18 mouse cellular contexts compared by ENCODE assay signal in the genomic region with DNA sequence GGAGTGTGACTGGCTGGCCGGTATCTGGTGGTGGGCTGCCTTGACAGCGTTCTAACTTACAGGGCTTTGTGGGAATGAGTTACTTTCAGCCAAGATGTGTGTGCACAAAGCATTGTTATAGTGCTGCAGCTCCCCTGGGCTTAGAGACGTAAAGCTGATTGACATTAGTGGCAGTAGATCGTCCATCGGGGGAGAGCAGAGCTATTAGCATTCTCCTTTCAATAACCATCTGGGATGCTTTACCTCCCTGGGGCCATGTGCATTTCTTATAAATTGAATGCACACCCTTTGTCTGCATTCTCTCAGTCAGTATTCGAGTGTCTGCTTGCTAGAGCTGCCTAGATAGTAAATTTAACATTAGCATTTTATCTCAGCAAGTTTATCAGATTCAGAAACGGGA.
DNase-seq lines count a peak whose midpoint lies in the region; ATAC-seq and TF ChIP-seq lines count a peak whose summit lies in the region.
"Had no signal": no experiment of that assay in that cellular context is flagged by ENCODE, and none has a peak within 500 bp of the region (broad histone marks: within the 10 kb centered on the region; RNA-seq: fewer than 3 reads in every experiment).

No protein-coding gene starts in this region.

- H3K36me3 ChIP-seq in hindbrain, embryonic 10.5 days = no peaks in the 10 kb centered on the region
- H3K36me3 ChIP-seq in hindbrain, postnatal 0 days (ENCODE audit: insufficient read depth, low read length) = no peaks in the 10 kb centered on the region
- H3K36me3 ChIP-seq in hindbrain, embryonic 13.5 days = no peaks in the 10 kb centered on the region
- H3K36me3 ChIP-seq in neural tube, embryonic 14.5 days (ENCODE audit: control insufficient read depth, insufficient read depth, low read length) = no peaks in the 10 kb centered on the region
- H3K36me3 ChIP-seq: forebrain, embryonic 15.5 days; lung, embryonic 15.5 days had no signal

- whole genome bisulfite sequencing in hindbrain, embryonic 10.5 days = 39% methylated on average over 7 of the region's 7 CpGs
- 29% methylated on average over 7 of the region's 7 CpGs for WGBS in hindbrain, postnatal 0 days
- WGBS in hindbrain, embryonic 13.5 days = 27% methylated on average over 7 of the region's 7 CpGs
- 16% methylated on average over 7 of the region's 7 CpGs for WGBS in neural tube, embryonic 14.5 days

- H3K27ac ChIP-seq in hindbrain, embryonic 10.5 days = 0 out of 2 replicates have a peak overlapping the region, but pooled peaks have one; percentile 29
- H3K27ac ChIP-seq in hindbrain, postnatal 0 days = no peak overlapping the region
- H3K27ac ChIP-seq in hindbrain, embryonic 13.5 days = no peak overlapping the region; the same call in 1 of the 2 replicates
- peak overlapping the region; percentile 28; the same call in 1 of the 2 replicates for H3K27ac ChIP-seq in neural tube, embryonic 14.5 days (ENCODE audit: low read depth, low read length)
- H3K27ac ChIP-seq: forebrain, embryonic 15.5 days; heart, adult 2 months; kidney, postnatal 0 days; liver, embryonic 14.5 days; lung, embryonic 15.5 days; macrophage had no signal

- H3K4me1 ChIP-seq in hindbrain, embryonic 10.5 days (replicated peaks) = peaks cover 11% of the 10 kb centered on the region
- no peaks in the 10 kb centered on the region for H3K4me1 ChIP-seq in hindbrain, postnatal 0 days (ENCODE audit: insufficient read depth, low read length)
- peaks cover 6% of the 10 kb centered on the region for H3K4me1 ChIP-seq in hindbrain, embryonic 13.5 days (replicated peaks)
- peaks cover 8% of the 10 kb centered on the region; the same call in 1 of the 2 replicates for H3K4me1 ChIP-seq in neural tube, embryonic 14.5 days (ENCODE audit: control insufficient read depth, insufficient read depth, low read length)
- H3K4me1 ChIP-seq: forebrain, embryonic 15.5 days had no signal

- TF ChIP-seq CTCF in hindbrain, postnatal 0 days (IDR thresholded peaks at IDR 0.05; ENCODE audit: low read depth) = no peak
- TF ChIP-seq CTCF in brain, embryonic 14.5 days (IDR thresholded peaks at IDR 0.05; ENCODE audit: borderline replicate concordance, extremely low read depth, insufficient read depth, insufficient read length) = no peak

- no peak for ATAC-seq in hindbrain, postnatal 0 days
- 0 out of 2 replicates have a peak, but pooled peaks have one; percentile 57 for ATAC-seq in hindbrain, embryonic 13.5 days (ENCODE audit: low FRiP score)
- ATAC-seq in neural tube, embryonic 14.5 days (ENCODE audit: low read depth) = peak; percentile 79; the same call in 1 of the 2 replicates
- ATAC-seq in inflammation-experienced regulatory T-cells, adult 6 months = no peak
- ATAC-seq: forebrain, embryonic 15.5 days had no signal

- H3K4me2 ChIP-seq in hindbrain, postnatal 0 days (ENCODE audit: low read depth, low read length) = no peak overlapping the region
- H3K4me2 ChIP-seq in hindbrain, embryonic 13.5 days = no peak overlapping the region
- H3K4me2 ChIP-seq in neural tube, embryonic 14.5 days (ENCODE audit: low read depth, low read length) = no peak overlapping the region
- H3K4me2 ChIP-seq: forebrain, embryonic 15.5 days; lung, embryonic 15.5 days had no signal

- peak; percentile 18 for DNase-seq in hindbrain, embryonic 10.5 days (ENCODE audit: low spot score)
- no peak for DNase-seq in hindbrain, postnatal 0 days (ENCODE audit: low spot score)
- peak; percentile 61 for DNase-seq in brain, embryonic 14.5 days (ENCODE audit: low read depth)
- no peak for DNase-seq in lung, postnatal 25 days (ENCODE audit: low spot score)
- DNase-seq: cerebellum, adult 9-10 months; gastrocnemius, postnatal 14 days; heart, adult 2 months; kidney, adult 18-20 months; right cerebral cortex, postnatal 4 days; thymus, adult 2 months had no signal

- no peak overlapping the region for H3K4me3 ChIP-seq in hindbrain, embryonic 10.5 days
- no peak overlapping the region for H3K4me3 ChIP-seq in hindbrain, postnatal 0 days (ENCODE audit: low read length)
- H3K4me3 ChIP-seq in hindbrain, embryonic 13.5 days = no peak overlapping the region
- no peak overlapping the region for H3K4me3 ChIP-seq in neural tube, embryonic 14.5 days (ENCODE audit: low read depth, low read length)
- H3K4me3 ChIP-seq: forebrain, embryonic 15.5 days; heart, adult 2 months; lung, embryonic 15.5 days had no signal

- H3K9ac ChIP-seq in hindbrain, postnatal 0 days (replicated peaks; ENCODE audit: low read length) = no peak overlapping the region
- no peak overlapping the region for H3K9ac ChIP-seq in hindbrain, embryonic 13.5 days
- no peak overlapping the region for H3K9ac ChIP-seq in neural tube, embryonic 14.5 days (replicated peaks; ENCODE audit: low read depth, low read length)
- H3K9ac ChIP-seq: forebrain, embryonic 15.5 days; liver, embryonic 14.5 days; lung, embryonic 15.5 days had no signal

- H3K9me3 ChIP-seq in hindbrain, embryonic 10.5 days = no peaks in the 10 kb centered on the region
- no peaks in the 10 kb centered on the region for H3K9me3 ChIP-seq in hindbrain, postnatal 0 days (ENCODE audit: low read length)
- no peaks in the 10 kb centered on the region for H3K9me3 ChIP-seq in hindbrain, embryonic 13.5 days
- no peaks in the 10 kb centered on the region for H3K9me3 ChIP-seq in neural tube, embryonic 14.5 days (ENCODE audit: control insufficient read depth, low read length)
- H3K9me3 ChIP-seq: forebrain, embryonic 15.5 days; lung, embryonic 15.5 days had no signal

- no peaks in the 10 kb centered on the region for H3K27me3 ChIP-seq in hindbrain, embryonic 10.5 days (ENCODE audit: insufficient read depth, poor library complexity, severe bottlenecking)
- H3K27me3 ChIP-seq in hindbrain, postnatal 0 days (ENCODE audit: insufficient read depth, low read length) = no peaks in the 10 kb centered on the region
- H3K27me3 ChIP-seq in hindbrain, embryonic 13.5 days = no peaks in the 10 kb centered on the region
- no peaks in the 10 kb centered on the region for H3K27me3 ChIP-seq in neural tube, embryonic 14.5 days (ENCODE audit: control insufficient read depth, insufficient read depth, low read length)
- H3K27me3 ChIP-seq: forebrain, embryonic 15.5 days; lung, embryonic 15.5 days had no signal

- no peak for TF ChIP-seq POLR2A in brain, embryonic 14.5 days (IDR thresholded peaks at IDR 0.05; ENCODE audit: borderline replicate concordance, extremely low read depth, insufficient read depth, insufficient read length, poor library complexity, severe bottlenecking)

Comparison
In these comparisons a context has a peak if more than half of its experiments do, and no peak if none do; other contexts are left out.
1. DNase-seq: peak in hindbrain, embryonic 10.5 days (single experiment) and brain, embryonic 14.5 days (single experiment); none in hindbrain, postnatal 0 days (single experiment) and lung, postnatal 25 days (single experiment).
2. H3K27ac ChIP-seq: peak in hindbrain, embryonic 10.5 days (single experiment) and neural tube, embryonic 14.5 days (single experiment); none in hindbrain, postnatal 0 days (single experiment) and hindbrain, embryonic 13.5 days (single experiment).
3. ATAC-seq: peak in hindbrain, embryonic 13.5 days (single experiment) and neural tube, embryonic 14.5 days (single experiment); none in hindbrain, postnatal 0 days (single experiment) and inflammation-experienced regulatory T-cells, adult 6 months (single experiment).